Mouse (Mus musculus): ENCODE results near the gene Sptbn4.

Sptbn4 gene

DNA sequence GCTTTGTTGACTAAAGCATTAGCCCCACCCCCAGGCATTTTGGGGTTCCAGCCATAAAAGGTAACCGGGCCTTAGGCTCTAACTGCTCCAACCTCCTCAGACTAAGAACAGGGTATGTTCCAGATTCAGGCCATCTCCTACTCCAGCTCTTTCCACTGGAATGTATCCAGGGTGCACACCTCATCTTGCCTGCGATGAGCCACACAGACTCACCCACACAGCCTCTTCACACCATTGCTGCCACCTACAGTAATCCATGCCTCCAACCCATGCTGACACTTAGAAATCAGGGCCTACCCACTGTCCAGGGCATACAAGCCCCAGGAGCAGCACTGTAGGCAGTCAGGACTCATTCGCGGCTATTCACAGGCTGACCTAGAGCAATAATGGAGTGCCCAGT lies 108.4 kb downstream of the Sptbn4 start:
- no peak for DNase-seq

DNA sequence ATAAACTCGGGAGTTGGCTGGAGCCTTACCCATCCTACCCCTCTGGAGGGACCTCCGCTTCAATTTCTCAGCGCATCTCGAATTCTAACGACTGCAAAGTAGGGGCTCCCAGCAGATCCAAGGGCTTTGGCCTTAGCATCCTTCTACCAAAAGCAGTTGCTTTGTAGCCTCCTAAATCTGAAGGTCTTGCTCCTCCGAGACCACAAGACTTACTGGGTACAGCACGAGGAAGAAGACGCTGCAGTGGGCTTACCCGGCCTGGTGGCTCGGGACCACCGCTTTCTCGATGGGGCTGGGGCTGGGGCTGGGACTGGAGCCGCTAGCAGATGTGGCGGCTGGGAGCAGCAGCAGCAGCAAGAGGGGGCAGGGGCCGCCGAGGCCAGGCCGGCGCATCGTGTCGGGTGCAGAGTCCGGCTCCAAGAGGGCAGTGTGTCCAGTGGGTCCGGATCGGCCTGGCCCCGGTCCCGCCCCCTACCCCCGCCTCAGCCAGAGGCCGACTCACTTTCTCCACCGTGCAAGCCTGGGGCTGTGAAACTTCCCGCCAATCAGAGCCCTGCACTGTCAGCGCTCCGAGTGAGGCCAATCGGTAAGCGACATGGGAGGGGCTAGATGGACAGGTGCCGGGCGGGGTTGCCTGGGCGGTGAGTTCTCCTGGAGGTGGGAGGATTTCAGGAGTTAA lies 110.2 kb downstream of the Sptbn4 start, which contains the start of gene Ltbp4:
TSS of gene Ltbp4 (minus strand) at position 518 of the 679 bp plus-strand sequence.
- DNase-seq, result no peak

GRCm38 (mm10) chr7:27335928-27336823 lies 111.3 kb downstream of the Sptbn4 start:
- DNase-seq, result peak; percentile 95

DNA sequence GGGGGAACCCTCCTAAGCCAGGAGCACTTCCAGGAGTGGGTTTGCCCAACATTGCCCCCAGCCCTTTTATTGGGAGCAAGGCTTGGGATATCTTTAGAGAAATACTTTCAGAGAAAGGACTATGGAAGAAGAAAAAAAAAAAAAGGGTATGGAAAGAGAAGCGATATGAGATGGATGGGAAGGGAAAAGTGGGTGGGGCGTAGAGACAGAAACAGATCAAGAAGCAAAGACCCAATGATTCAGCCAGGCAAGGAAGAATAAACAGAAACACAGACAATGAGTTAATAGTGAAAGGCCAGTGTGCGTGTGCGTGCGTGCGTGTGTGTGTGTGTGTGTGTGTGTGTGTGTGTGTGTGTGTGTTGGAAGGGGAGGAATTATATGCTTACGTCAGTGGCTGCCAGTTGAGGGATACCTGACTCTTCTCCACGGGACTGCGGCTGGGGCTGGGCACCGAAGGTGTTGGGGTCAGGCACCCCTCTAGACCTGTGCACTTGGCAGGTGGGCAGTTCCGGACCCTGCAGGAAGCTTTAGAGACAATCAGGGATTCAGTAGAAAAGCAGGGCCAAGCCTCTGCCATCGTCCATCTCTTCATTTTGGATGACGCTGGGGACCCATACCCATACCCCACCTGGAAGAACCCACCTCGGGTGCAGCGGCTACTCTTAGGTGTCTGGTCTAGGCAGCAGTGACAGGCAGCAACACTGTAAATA lies 112.3 kb downstream of the Sptbn4 start:
- no peak for DNase-seq

GRCm38 (mm10) chr7:27334405-27334911 lies 113.0 kb downstream of the Sptbn4 start:
- peak; percentile 50 for DNase-seq

GRCm38 (mm10) chr7:27333316-27333941 lies 114.1 kb downstream of the Sptbn4 start:
- DNase-seq, result peak; percentile 45

GRCm38 (mm10) chr7:27332353-27333199 lies 114.9 kb downstream of the Sptbn4 start:
- peak; percentile 96 for DNase-seq

DNA sequence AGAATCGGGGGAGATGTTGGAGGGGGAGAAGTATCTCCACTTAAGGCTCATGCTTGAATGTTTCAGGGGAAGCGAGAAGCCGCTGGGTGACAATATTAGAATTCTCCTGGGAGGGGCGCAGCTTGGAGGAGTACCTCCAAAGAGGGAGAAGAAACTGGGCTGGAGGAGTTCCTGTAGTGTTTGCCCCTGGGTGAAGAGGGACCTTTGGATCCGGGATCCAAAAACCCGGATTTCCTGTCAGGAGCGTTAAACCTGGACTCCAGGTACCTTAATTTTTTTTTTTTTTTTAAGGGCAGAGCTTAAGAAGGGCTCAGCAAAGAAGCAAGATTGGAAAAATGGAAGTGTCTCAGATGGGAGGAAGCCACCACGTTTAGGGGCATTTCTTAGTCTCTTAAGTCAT lies 115.6 kb downstream of the Sptbn4 start:
- DNase-seq, result no peak

DNA sequence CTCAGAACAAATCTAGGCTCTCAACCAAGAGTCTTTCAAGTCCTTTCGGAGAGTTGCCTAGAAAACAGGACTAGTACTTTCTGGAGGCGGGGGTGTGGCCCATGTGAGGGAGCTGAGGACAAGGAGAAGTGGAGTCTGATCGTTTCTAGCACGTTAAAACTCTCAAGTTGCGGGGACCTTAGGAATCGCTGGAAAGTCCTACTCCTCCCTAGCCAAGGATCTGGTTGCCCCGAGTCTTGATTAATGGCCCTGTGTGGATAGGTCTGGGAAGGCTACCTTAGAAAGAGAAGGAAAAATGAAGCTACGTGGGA lies 116.0 kb downstream of the Sptbn4 start:
- peak; percentile 54 for DNase-seq

DNA sequence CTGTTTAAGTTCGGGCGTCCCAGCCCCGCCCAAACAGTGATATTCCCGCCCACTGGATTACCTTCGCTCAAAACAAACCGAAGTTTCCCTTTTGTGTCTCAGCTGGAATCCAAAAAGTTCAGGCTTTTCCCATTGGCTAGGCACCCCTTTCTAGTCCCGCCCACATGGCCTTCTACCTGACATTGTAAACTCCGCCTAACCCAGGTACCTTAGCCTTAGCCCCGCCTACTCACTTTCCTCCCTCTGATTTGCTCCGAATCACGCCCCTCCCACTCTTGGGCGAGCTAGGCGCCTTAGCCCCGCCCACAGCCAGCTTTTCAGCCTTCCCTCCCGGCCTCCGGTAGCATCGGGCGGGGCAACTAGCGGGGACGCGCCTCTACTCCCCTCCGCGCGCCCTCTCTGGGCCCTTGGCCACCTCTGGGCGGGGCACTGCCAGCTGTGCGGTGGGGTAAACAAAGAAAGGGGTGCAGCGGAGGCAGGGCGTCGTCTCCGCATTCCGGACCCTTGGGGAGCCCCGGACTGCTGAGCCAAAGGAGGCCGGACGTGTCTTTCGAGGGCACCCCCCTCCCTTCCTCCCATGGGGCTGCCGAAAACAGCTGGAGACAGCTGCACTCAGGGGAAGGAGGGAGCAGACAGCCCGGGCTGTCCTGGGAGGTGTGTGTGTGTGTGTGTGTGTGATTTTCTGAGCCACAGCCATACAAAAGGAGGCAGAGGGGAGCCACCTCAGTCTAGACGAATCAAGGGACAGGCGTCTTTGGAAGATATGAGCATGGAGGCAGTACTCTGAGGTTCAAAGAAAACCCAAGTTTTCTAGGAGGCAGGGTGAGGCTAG lies 116.6 kb downstream of the Sptbn4 start:
- DNase-seq, result peak; percentile 96

DNA sequence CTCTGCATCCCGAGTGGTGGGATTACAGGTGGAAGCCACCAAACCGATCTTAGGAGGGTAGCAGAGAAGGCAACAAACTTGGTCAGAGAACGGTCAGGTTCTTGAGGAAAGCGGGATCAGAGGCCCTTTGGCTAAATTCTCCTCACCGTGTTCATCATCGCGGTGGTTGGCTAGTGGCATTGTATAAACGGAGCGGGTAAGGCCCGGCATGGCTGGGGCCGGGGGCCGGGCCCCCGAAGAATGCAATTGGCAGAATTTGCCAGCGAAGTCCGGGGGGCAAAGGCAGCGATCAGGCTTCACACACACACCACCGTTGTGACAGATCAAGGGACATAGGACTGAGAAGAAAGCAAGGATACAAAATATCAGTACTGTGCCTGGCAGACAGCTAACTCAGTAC lies 117.5 kb downstream of the Sptbn4 start:
- DNase-seq, result no peak

DNA sequence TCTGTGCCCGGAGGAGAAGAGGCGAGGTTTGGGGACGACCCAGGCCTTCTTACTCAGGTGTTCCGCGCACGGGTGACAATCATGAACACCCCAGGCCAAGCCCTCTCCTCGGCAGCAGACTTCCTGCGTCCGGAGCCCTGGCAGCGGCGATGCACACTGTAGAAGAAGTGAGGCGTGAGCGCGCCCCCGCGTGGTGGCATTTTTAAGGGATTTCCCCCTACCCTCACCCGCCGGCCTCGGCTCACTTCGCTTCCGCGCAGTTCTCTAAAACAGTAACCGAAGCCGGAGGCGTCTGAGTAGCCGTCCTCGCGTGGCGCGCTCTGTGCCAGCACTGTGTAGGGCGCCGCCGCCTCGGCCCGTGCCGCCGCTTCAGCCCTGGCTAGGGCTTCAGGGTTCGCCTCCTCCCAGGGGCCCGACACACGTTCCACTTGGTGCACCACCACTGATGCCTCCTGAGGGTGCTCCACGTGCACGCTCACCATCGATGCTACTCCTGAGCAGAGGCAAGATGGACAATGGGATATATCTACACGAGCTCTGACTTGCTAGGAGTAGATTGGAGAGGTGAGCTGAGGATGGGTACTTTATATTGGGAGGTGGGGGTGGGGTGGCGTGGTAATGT lies 118.0 kb downstream of the Sptbn4 start:
- peak; percentile 96 for DNase-seq

DNA sequence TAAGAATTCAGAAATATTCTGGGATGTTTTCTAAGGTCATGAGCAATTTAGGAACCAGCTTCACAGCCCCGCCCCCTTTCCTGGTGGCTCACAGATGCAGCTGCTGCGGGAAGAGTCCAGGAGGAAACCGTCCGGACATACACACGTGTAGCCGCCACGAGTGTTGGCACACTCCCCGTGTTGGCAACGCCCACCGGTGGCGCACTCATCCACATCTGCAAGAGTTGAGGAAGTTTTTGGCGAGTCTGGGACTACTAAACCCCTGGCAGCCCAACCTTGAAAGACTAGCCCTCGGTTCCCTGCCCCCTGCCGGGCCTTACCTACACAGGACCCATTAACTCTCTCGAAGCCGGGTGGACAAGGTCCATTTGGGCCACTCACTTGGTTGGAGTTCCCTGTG lies 118.8 kb downstream of the Sptbn4 start:
- DNase-seq, result no peak

- no peak for DNase-seq
Measured at GRCm38 (mm10) chr7:27328161-27328560, 119.3 kb downstream of the Sptbn4 start.

GRCm38 (mm10) chr7:27327500-27327899 lies 120.0 kb downstream of the Sptbn4 start:
- DNase-seq, result no peak

GRCm38 (mm10) chr7:27326101-27326880 lies 121.2 kb downstream of the Sptbn4 start:
- DNase-seq, result peak; percentile 32

- DNase-seq, result peak; percentile 77
Measured at GRCm38 (mm10) chr7:27325697-27326096, 121.8 kb downstream of the Sptbn4 start.

DNA sequence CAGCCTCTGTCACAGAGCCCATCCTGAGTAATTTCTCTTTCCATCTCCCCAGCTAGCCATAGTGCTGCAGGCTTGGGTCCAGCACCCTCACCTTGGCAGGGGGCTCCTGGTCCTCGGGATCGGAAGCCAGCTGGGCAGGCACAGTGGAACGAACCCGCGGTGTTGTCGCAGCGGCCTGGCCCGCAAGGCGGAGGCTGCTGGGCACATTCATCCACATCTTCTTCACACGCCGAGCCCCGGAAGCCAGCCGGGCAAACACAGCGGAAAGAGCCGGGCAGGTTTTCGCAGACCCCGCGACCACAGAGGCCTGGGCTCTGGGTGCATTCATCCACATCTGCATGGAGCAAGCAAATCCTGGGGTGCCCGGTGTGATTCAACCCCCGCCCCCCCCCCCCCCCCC lies 122.6 kb downstream of the Sptbn4 start:
- DNase-seq, result no peak

DNA sequence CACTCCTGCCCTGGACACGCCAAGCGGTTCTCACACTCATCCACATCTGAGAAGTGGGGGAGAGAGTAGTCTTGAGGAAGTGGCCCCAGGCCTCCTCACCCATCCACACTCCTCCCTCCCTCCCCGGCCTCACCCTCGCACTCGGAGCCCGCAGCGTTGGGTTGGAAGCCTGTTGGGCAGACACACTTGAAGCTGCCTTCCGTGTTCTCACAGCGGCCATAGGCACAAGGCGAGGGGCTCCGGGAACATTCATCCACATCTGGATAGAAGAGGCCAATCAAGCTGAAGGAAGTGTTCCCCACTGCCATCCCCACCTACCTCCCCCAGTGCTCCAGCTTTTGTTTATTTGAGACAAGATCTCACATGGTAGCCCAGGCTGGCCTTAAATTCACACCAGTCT lies 123.3 kb downstream of the Sptbn4 start:
- DNase-seq, result no peak

GRCm38 (mm10) chr7:27323001-27323400 lies 124.5 kb downstream of the Sptbn4 start:
- DNase-seq, result no peak

All from lung, postnatal 14 days (tissue).